Mouse (Mus musculus): Measurements from ENCODE around the gene Dok7.

DNA sequence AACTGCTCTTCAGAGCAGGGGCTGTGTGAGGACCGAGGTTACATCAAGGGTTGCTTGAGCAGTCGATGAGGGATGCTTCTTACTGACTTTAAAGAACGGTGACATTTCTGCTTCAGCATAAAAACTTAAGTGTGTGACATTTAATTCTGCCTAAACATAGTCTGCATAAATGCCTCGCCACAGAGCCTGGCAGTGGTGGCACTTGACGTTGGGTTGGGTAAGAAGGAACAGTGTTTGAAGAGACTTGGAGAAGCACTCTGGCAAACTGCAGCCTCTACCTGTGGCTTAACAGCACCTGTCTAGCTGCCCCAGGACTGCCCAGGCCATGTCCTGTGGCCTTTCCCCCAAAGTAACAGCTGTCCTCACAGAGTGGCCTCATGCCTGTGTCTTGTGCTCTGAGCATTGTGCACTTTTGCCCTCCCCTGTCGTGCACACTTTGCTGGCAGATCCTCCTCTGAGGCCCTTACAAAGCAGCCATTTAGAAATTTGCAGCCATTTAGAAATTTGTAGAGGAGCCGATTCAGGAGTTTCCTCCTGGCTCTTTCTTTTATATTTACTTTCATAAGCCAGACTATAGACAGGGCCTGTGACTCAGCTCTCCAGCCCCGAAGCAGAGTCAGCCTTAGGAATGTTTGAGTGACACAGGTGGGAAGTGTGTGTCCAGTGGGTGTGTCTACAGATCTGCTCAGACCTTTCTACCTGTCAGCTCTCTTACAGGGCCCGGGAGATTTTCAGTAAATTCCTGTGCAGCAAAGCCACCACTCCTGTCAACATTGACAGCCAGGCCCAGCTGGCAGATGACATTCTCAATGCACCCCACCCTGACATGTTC, 35.9 kb upstream of the Dok7 start:
- no peak for TF ChIP-seq CTCF (conservative IDR thresholded peaks at IDR 0.05; ENCODE audit: low read length)
- TF ChIP-seq POU5F1 (IDR thresholded peaks at IDR 0.05; ENCODE audit: borderline replicate concordance, low read length), result no peak
- no peak for TF ChIP-seq NANOG (IDR thresholded peaks at IDR 0.05; ENCODE audit: borderline replicate concordance, low read length)

Measured in E14TG2a.4 (cell line).